Mouse (Mus musculus) brain, embryonic 14.5 days (tissue): ENCODE measurements around the gene Taok3.

Experiments used
- CTCF ChIP-seq: fragments of 200-500 bp; IDR thresholded peaks from 2 replicates; pipeline ENCODE4 v1.5.1; 2012; ENCODE audit warnings: inconsistent platforms, mild to moderate bottlenecking, moderate library complexity, borderline replicate concordance; ENCODE audit not compliant: insufficient read depth, insufficient read length; ENCODE audit errors: extremely low read depth
- POLR2A ChIP-seq: fragments of 200-500 bp; IDR thresholded peaks from 2 replicates; pipeline ENCODE4 v1.6.1; 2012; ENCODE audit warnings: mild to moderate bottlenecking, inconsistent platforms, borderline replicate concordance; ENCODE audit not compliant: poor library complexity, insufficient read depth, insufficient read length, severe bottlenecking; ENCODE audit errors: extremely low read depth

GRCm38 (mm10) chr5:117149054-117149942, 29.4 kb downstream of the Taok3 start:
- no peak for TF ChIP-seq CTCF
- no peak for TF ChIP-seq POLR2A
